Mouse (Mus musculus): ENCODE results near the gene Tada1. TPM values are rescaled to one million over a fixed set of nuclear protein-coding genes. Genes with fewer than 3 reads are reported as not detected.
A peak's percentile ranks its signal among the peaks of the same experiment; 100 is the strongest.

Tada1 gene
- polyA plus RNA-seq, 1 experiment from 2014 or later, result 76.4 TPM

DNA sequence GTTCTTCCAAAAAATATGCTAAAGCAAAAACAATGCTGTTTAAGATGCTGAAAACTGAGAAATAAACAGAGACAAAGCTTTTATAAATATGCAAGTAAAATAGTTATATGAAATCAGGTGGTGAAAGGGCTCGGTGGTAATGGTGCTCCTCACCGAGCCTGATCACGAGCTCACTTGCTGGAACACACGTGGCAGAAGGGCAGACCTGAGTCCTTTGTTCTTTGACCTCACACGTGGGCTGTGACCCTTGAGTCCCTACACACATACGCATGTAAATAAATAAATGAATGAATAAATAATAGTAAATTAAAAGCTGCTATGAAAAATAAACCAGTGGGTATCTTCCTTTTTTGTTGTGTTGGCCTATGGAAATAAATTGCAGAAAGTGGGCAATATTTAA is 1.7 kb upstream of the Tada1 start:
- H3K4me1 ChIP-seq (ENCODE audit: control insufficient read depth, insufficient read depth, low read length), result no peaks in the 10 kb centered on the region
- H3K27ac ChIP-seq (replicated peaks; ENCODE audit: low read depth, low read length), result no peak overlapping the region
- H3K9ac ChIP-seq (replicated peaks; ENCODE audit: low read length), result no peak overlapping the region
- no peaks in the 10 kb centered on the region for H3K27me3 ChIP-seq (ENCODE audit: control insufficient read depth, insufficient read depth, low read length)
- ATAC-seq (replicated peaks; ENCODE audit: insufficient number of reproducible peaks, low FRiP score, low TSS enrichment, low read depth) (no peak), DNase-seq (ENCODE audit: low spot score) (no peak)
- no peak overlapping the region for H3K4me2 ChIP-seq (ENCODE audit: low read depth, low read length)
- H3K36me3 ChIP-seq (replicated peaks; ENCODE audit: control insufficient read depth, insufficient read depth, low read depth, low read length), result no peaks in the 10 kb centered on the region
- H3K9me3 ChIP-seq (replicated peaks; ENCODE audit: control insufficient read depth, low read length), result no peaks in the 10 kb centered on the region
- no peak overlapping the region for H3K4me3 ChIP-seq (ENCODE audit: low read depth, low read length)
- 73% methylated on average over 6 of the region's 6 CpGs for WGBS

GRCm38 (mm10) chr1:166378431-166379012 is 375 bp upstream of the Tada1 start:
- Histone ChIP-seq H3K27me3 (ENCODE audit: control insufficient read depth, insufficient read depth, low read length) (no peaks in the 10 kb centered on the region), H3K4me2 (ENCODE audit: low read depth, low read length) (peak overlapping the region; percentile 74), H3K36me3 (replicated peaks; ENCODE audit: control insufficient read depth, insufficient read depth, low read depth, low read length) (no peaks in the 10 kb centered on the region; the same call in 1 of the 2 replicates), H3K9me3 (replicated peaks; ENCODE audit: control insufficient read depth, low read length) (no peaks in the 10 kb centered on the region), H3K4me1 (ENCODE audit: control insufficient read depth, insufficient read depth, low read length) (no peaks in the 10 kb centered on the region), H3K4me3 (ENCODE audit: low read depth, low read length) (peak overlapping the region; percentile 99), H3K9ac (replicated peaks; ENCODE audit: low read length) (peak overlapping the region; percentile 98), H3K27ac (replicated peaks; ENCODE audit: low read depth, low read length) (peak overlapping the region; percentile 17; the same call in 1 of the 2 replicates)
- WGBS, result 3% methylated on average over 21 of the region's 21 CpGs
- DNase-seq (ENCODE audit: low spot score) (peak; percentile 13), ATAC-seq (replicated peaks; ENCODE audit: insufficient number of reproducible peaks, low FRiP score, low TSS enrichment, low read depth) (peak; percentile 3; the same call in 1 of the 2 replicates)

DNA sequence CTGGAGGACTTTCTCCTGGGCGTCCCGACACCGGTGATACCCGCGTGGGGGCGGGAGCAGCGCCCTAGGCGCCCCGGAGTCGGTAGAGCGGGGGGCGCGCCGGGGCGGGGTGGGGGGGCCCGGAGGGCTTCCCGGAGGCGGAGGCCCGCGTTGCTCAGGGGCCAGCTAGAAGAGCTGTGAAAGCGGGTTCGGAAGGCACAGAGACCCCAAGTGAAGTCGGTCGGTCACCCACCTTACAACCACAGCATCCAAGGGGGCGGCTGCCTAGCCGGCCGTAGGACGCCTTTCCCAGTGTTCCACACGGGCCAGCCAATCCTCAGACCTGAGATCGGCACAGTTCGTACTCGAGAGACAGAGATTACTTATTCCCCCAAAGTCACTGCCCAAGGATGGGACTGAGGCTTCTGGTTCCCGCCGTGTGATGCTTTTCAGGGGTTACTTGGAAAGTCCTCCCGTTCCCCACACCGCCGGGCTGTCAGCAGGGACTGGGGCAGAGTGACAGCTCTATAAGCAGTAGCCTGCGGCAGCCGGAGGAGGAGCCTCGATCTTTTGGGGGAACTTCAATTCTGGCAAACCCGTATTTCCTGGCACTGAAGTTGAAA is 834 bp downstream of the Tada1 start:
- peaks cover 2% of the 10 kb centered on the region; the same call in 1 of the 2 replicates for H3K36me3 ChIP-seq (replicated peaks; ENCODE audit: control insufficient read depth, insufficient read depth, low read depth, low read length)
- H3K27ac ChIP-seq (replicated peaks; ENCODE audit: low read depth, low read length), result peak overlapping the region; percentile 78
- peak overlapping the region; percentile 98 for H3K9ac ChIP-seq (replicated peaks; ENCODE audit: low read length)
- no peaks in the 10 kb centered on the region for H3K27me3 ChIP-seq (ENCODE audit: control insufficient read depth, insufficient read depth, low read length)
- H3K4me1 ChIP-seq (ENCODE audit: control insufficient read depth, insufficient read depth, low read length), result no peaks in the 10 kb centered on the region
- 0% methylated on average over 40 of the region's 41 CpGs for WGBS
- H3K4me3 ChIP-seq (ENCODE audit: low read depth, low read length), result peak overlapping the region; percentile 99
- DNase-seq (ENCODE audit: low spot score) (peak; percentile 73), ATAC-seq (replicated peaks; ENCODE audit: insufficient number of reproducible peaks, low FRiP score, low TSS enrichment, low read depth) (peak; percentile 58)
- peak overlapping the region; percentile 73 for H3K4me2 ChIP-seq (ENCODE audit: low read depth, low read length)
- no peaks in the 10 kb centered on the region for H3K9me3 ChIP-seq (replicated peaks; ENCODE audit: control insufficient read depth, low read length)

- WGBS, result 91% methylated on average over 10 of the region's 10 CpGs
- no peaks in the 10 kb centered on the region for H3K4me1 ChIP-seq (ENCODE audit: control insufficient read depth, insufficient read depth, low read length)
- ATAC-seq (replicated peaks; ENCODE audit: insufficient number of reproducible peaks, low FRiP score, low TSS enrichment, low read depth) (no peak), DNase-seq (ENCODE audit: low spot score) (no peak)
- H3K9me3 ChIP-seq (replicated peaks; ENCODE audit: control insufficient read depth, low read length), result no peaks in the 10 kb centered on the region
- peaks cover 3% of the 10 kb centered on the region; the same call in 1 of the 2 replicates for H3K36me3 ChIP-seq (replicated peaks; ENCODE audit: control insufficient read depth, insufficient read depth, low read depth, low read length)
- H3K4me2 ChIP-seq (ENCODE audit: low read depth, low read length), result no peak overlapping the region
- no peak overlapping the region for H3K9ac ChIP-seq (replicated peaks; ENCODE audit: low read length)
- H3K4me3 ChIP-seq (ENCODE audit: low read depth, low read length), result no peak overlapping the region
- H3K27me3 ChIP-seq (ENCODE audit: control insufficient read depth, insufficient read depth, low read length), result no peaks in the 10 kb centered on the region
- no peak overlapping the region for H3K27ac ChIP-seq (replicated peaks; ENCODE audit: low read depth, low read length)
Observed at GRCm38 (mm10) chr1:166381336-166381735, 2.4 kb downstream of the Tada1 start.

GRCm38 (mm10) chr1:166381821-166382220 is 2.9 kb downstream of the Tada1 start:
- no peaks in the 10 kb centered on the region for H3K9me3 ChIP-seq (replicated peaks; ENCODE audit: control insufficient read depth, low read length)
- no peak overlapping the region for H3K4me2 ChIP-seq (ENCODE audit: low read depth, low read length)
- no peak overlapping the region for H3K4me3 ChIP-seq (ENCODE audit: low read depth, low read length)
- H3K27ac ChIP-seq (replicated peaks; ENCODE audit: low read depth, low read length), result no peak overlapping the region
- no peak for DNase-seq (ENCODE audit: low spot score)
- H3K9ac ChIP-seq (replicated peaks; ENCODE audit: low read length), result no peak overlapping the region
- H3K27me3 ChIP-seq (ENCODE audit: control insufficient read depth, insufficient read depth, low read length), result no peaks in the 10 kb centered on the region
- no peak for ATAC-seq (replicated peaks; ENCODE audit: insufficient number of reproducible peaks, low FRiP score, low TSS enrichment, low read depth)
- peaks cover 3% of the 10 kb centered on the region; the same call in 1 of the 2 replicates for H3K36me3 ChIP-seq (replicated peaks; ENCODE audit: control insufficient read depth, insufficient read depth, low read depth, low read length)
- 88% methylated on average over 5 of the region's 5 CpGs for WGBS
- H3K4me1 ChIP-seq (ENCODE audit: control insufficient read depth, insufficient read depth, low read length), result no peaks in the 10 kb centered on the region

GRCm38 (mm10) chr1:166382626-166383025 is 3.7 kb downstream of the Tada1 start:
- no peak overlapping the region for H3K4me2 ChIP-seq (ENCODE audit: low read depth, low read length)
- peaks cover 3% of the 10 kb centered on the region; the same call in 1 of the 2 replicates for H3K36me3 ChIP-seq (replicated peaks; ENCODE audit: control insufficient read depth, insufficient read depth, low read depth, low read length)
- H3K9me3 ChIP-seq (replicated peaks; ENCODE audit: control insufficient read depth, low read length), result no peaks in the 10 kb centered on the region
- H3K9ac ChIP-seq (replicated peaks; ENCODE audit: low read length), result no peak overlapping the region
- no peak for ATAC-seq (replicated peaks; ENCODE audit: insufficient number of reproducible peaks, low FRiP score, low TSS enrichment, low read depth)
- no peak for DNase-seq (ENCODE audit: low spot score)
- no peak overlapping the region for H3K27ac ChIP-seq (replicated peaks; ENCODE audit: low read depth, low read length)
- no peak overlapping the region for H3K4me3 ChIP-seq (ENCODE audit: low read depth, low read length)
- H3K27me3 ChIP-seq (ENCODE audit: control insufficient read depth, insufficient read depth, low read length), result no peaks in the 10 kb centered on the region
- no peaks in the 10 kb centered on the region for H3K4me1 ChIP-seq (ENCODE audit: control insufficient read depth, insufficient read depth, low read length)
- WGBS, result 92% methylated on average over 4 of the region's 4 CpGs

GRCm38 (mm10) chr1:166384614-166385013 is 5.7 kb downstream of the Tada1 start:
- DNase-seq (ENCODE audit: low spot score) (no peak), ATAC-seq (replicated peaks; ENCODE audit: insufficient number of reproducible peaks, low FRiP score, low TSS enrichment, low read depth) (no peak)
- Histone ChIP-seq H3K36me3 (replicated peaks; ENCODE audit: control insufficient read depth, insufficient read depth, low read depth, low read length) (peaks cover 3% of the 10 kb centered on the region; the same call in 1 of the 2 replicates), H3K9me3 (replicated peaks; ENCODE audit: control insufficient read depth, low read length) (no peaks in the 10 kb centered on the region), H3K4me2 (ENCODE audit: low read depth, low read length) (no peak overlapping the region), H3K4me1 (ENCODE audit: control insufficient read depth, insufficient read depth, low read length) (no peaks in the 10 kb centered on the region), H3K27me3 (ENCODE audit: control insufficient read depth, insufficient read depth, low read length) (no peaks in the 10 kb centered on the region), H3K9ac (replicated peaks; ENCODE audit: low read length) (no peak overlapping the region), H3K27ac (replicated peaks; ENCODE audit: low read depth, low read length) (no peak overlapping the region), H3K4me3 (ENCODE audit: low read depth, low read length) (no peak overlapping the region)
- 89% methylated on average over 10 of the region's 10 CpGs for WGBS

DNA sequence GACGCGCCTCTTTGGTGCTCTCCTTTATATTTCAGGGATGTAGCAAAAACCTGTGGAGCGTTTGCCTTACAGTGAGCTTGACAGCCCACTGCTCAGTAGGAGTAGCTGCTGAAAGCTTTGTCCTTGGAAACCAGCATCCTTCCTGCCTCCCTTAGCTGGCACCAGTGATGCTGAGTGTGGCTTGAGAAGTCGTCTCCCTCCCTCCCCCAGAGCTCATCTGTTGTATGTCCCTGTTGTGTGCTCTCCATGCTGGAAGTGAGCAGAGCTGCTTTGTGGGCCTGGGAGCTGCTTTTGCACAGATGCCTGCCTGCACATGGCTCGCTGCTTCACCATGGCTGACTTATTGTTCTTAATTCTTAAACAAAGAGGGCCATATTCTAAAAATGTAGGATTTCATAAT is 6.5 kb downstream of the Tada1 start:
- 88% methylated on average over 5 of the region's 5 CpGs for WGBS
- Histone ChIP-seq H3K9me3 (replicated peaks; ENCODE audit: control insufficient read depth, low read length) (no peaks in the 10 kb centered on the region), H3K27ac (replicated peaks; ENCODE audit: low read depth, low read length) (no peak overlapping the region), H3K4me2 (ENCODE audit: low read depth, low read length) (no peak overlapping the region), H3K4me3 (ENCODE audit: low read depth, low read length) (no peak overlapping the region), H3K27me3 (ENCODE audit: control insufficient read depth, insufficient read depth, low read length) (no peaks in the 10 kb centered on the region), H3K4me1 (ENCODE audit: control insufficient read depth, insufficient read depth, low read length) (no peaks in the 10 kb centered on the region), H3K36me3 (replicated peaks; ENCODE audit: control insufficient read depth, insufficient read depth, low read depth, low read length) (peaks cover 8% of the 10 kb centered on the region), H3K9ac (replicated peaks; ENCODE audit: low read length) (no peak overlapping the region)
- DNase-seq (ENCODE audit: low spot score), result no peak
- ATAC-seq (replicated peaks; ENCODE audit: insufficient number of reproducible peaks, low FRiP score, low TSS enrichment, low read depth), result no peak
